ENCODE assay signal across 26 mouse cellular contexts in the genomic region with DNA sequence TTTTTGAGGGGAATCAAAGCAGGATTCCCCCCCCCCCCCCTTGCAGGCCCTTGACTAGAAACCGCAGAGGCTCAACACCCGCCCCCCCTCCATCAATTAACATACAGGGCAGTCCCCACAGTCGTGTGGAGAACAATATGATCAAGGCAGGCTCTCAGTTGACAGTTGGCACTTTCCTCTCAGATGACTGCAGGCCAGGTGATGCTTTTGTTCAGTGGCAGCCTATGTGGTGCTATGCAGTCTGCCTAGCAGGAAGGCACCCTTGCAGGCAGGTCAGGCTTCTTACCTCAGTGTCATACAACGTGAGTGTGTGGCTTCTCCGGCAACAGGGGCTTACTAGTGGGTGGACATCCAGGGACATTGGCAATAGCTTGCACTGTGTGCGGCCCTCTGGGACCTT. TPM values are rescaled to one million over a fixed set of nuclear protein-coding genes. Genes with fewer than 3 reads are reported as not detected.
A peak's percentile ranks its signal among the peaks of the same experiment; 100 is the strongest.
DNase-seq lines count a peak whose midpoint lies in the region; ATAC-seq and TF ChIP-seq lines count a peak whose summit lies in the region.
"Had no signal": no experiment of that assay in that cellular context is flagged by ENCODE, and none has a peak within 500 bp of the region (broad histone marks: within the 10 kb centered on the region; RNA-seq: fewer than 3 reads in every experiment).

No protein-coding gene starts in this region.

- H3K4me2 ChIP-seq in embryonic facial prominence, embryonic 14.5 days (ENCODE audit: low read depth, low read length) = no peak overlapping the region
- no peak overlapping the region for H3K4me2 ChIP-seq in hindbrain, embryonic 15.5 days
- H3K4me2 ChIP-seq in hindbrain, embryonic 13.5 days = no peak overlapping the region
- H3K4me2 ChIP-seq in midbrain, postnatal 0 days (ENCODE audit: low read depth, low read length, poor library complexity, severe bottlenecking) = no peak overlapping the region
- H3K4me2 ChIP-seq: forebrain, embryonic 15.5 days; heart, embryonic 13.5 days; hindbrain, embryonic 12.5 days had no signal

- peak; percentile 63; the same call in 1 of the 2 replicates for ATAC-seq in embryonic facial prominence, embryonic 14.5 days (ENCODE audit: low read depth)
- peak; percentile 42; the same call in 1 of the 2 replicates for ATAC-seq in hindbrain, embryonic 15.5 days (ENCODE audit: low FRiP score, low read depth)
- no peak; the same call in 1 of the 2 replicates for ATAC-seq in hindbrain, embryonic 13.5 days (ENCODE audit: low FRiP score)
- ATAC-seq in midbrain, postnatal 0 days (ENCODE audit: low FRiP score) = peak; percentile 47; the same call in 1 of the 2 replicates
- ATAC-seq: activated CD4-positive, CD25-positive, alpha-beta regulatory T cell, adult 4 months; forebrain, embryonic 15.5 days; intestine, embryonic 16.5 days; Patski had no signal

- H3K9me3 ChIP-seq in embryonic facial prominence, embryonic 14.5 days (ENCODE audit: control insufficient read depth, low read length) = no peaks in the 10 kb centered on the region
- H3K9me3 ChIP-seq in embryonic facial prominence, embryonic 10.5 days = no peaks in the 10 kb centered on the region
- H3K9me3 ChIP-seq in hindbrain, embryonic 15.5 days = no peaks in the 10 kb centered on the region
- no peaks in the 10 kb centered on the region for H3K9me3 ChIP-seq in hindbrain, embryonic 13.5 days
- H3K9me3 ChIP-seq in midbrain, postnatal 0 days (ENCODE audit: low read length) = no peaks in the 10 kb centered on the region
- H3K9me3 ChIP-seq: forebrain, embryonic 15.5 days; heart, embryonic 13.5 days; hindbrain, embryonic 12.5 days had no signal

- no peak overlapping the region for H3K27ac ChIP-seq in embryonic facial prominence, embryonic 14.5 days (replicated peaks; ENCODE audit: low read depth, low read length)
- H3K27ac ChIP-seq in embryonic facial prominence, embryonic 10.5 days (replicated peaks) = no peak overlapping the region
- H3K27ac ChIP-seq in hindbrain, embryonic 15.5 days (replicated peaks) = no peak overlapping the region
- no peak overlapping the region for H3K27ac ChIP-seq in hindbrain, embryonic 13.5 days
- peak overlapping the region; percentile 44; the same call in 1 of the 2 replicates for H3K27ac ChIP-seq in midbrain, postnatal 0 days (ENCODE audit: low read depth, low read length)
- H3K27ac ChIP-seq: forebrain, embryonic 15.5 days; heart, embryonic 13.5 days; hindbrain, embryonic 12.5 days had no signal

- H3K27me3 ChIP-seq in embryonic facial prominence, embryonic 14.5 days (replicated peaks; ENCODE audit: control insufficient read depth, insufficient read depth, low read length) = no peaks in the 10 kb centered on the region
- H3K27me3 ChIP-seq in embryonic facial prominence, embryonic 10.5 days (replicated peaks; ENCODE audit: low read depth, poor library complexity, severe bottlenecking) = no peaks in the 10 kb centered on the region
- H3K27me3 ChIP-seq in hindbrain, embryonic 15.5 days = no peaks in the 10 kb centered on the region
- H3K27me3 ChIP-seq in hindbrain, embryonic 13.5 days = no peaks in the 10 kb centered on the region
- no peaks in the 10 kb centered on the region for H3K27me3 ChIP-seq in midbrain, postnatal 0 days (ENCODE audit: insufficient read depth, low read length)
- H3K27me3 ChIP-seq: forebrain, embryonic 15.5 days; heart, embryonic 13.5 days; hindbrain, embryonic 12.5 days had no signal

- TF ChIP-seq CTCF in midbrain, postnatal 0 days (IDR thresholded peaks at IDR 0.05) = no peak

- H3K4me3 ChIP-seq in embryonic facial prominence, embryonic 14.5 days (ENCODE audit: low read depth, low read length) = no peak overlapping the region
- no peak overlapping the region for H3K4me3 ChIP-seq in embryonic facial prominence, embryonic 10.5 days
- no peak overlapping the region for H3K4me3 ChIP-seq in hindbrain, embryonic 15.5 days
- no peak overlapping the region for H3K4me3 ChIP-seq in hindbrain, embryonic 13.5 days
- no peak overlapping the region for H3K4me3 ChIP-seq in midbrain, postnatal 0 days (ENCODE audit: low read depth, low read length)
- H3K4me3 ChIP-seq: forebrain, embryonic 15.5 days; heart, embryonic 13.5 days; hindbrain, embryonic 12.5 days had no signal

- no peaks in the 10 kb centered on the region for H3K4me1 ChIP-seq in embryonic facial prominence, embryonic 14.5 days (ENCODE audit: control insufficient read depth, insufficient read depth, low read length)
- peaks cover 5% of the 10 kb centered on the region for H3K4me1 ChIP-seq in embryonic facial prominence, embryonic 10.5 days
- peaks cover 10% of the 10 kb centered on the region for H3K4me1 ChIP-seq in hindbrain, embryonic 15.5 days (replicated peaks)
- peaks cover 9% of the 10 kb centered on the region for H3K4me1 ChIP-seq in hindbrain, embryonic 13.5 days (replicated peaks)
- no peaks in the 10 kb centered on the region for H3K4me1 ChIP-seq in midbrain, postnatal 0 days (ENCODE audit: insufficient read depth, low read length)
- H3K4me1 ChIP-seq: heart, embryonic 13.5 days had no signal

- H3K36me3 ChIP-seq in embryonic facial prominence, embryonic 14.5 days (ENCODE audit: control insufficient read depth, insufficient read depth, low read length) = no peaks in the 10 kb centered on the region
- H3K36me3 ChIP-seq in embryonic facial prominence, embryonic 10.5 days (replicated peaks) = no peaks in the 10 kb centered on the region
- H3K36me3 ChIP-seq in hindbrain, embryonic 15.5 days = no peaks in the 10 kb centered on the region
- H3K36me3 ChIP-seq in hindbrain, embryonic 13.5 days = no peaks in the 10 kb centered on the region
- no peaks in the 10 kb centered on the region for H3K36me3 ChIP-seq in midbrain, postnatal 0 days (ENCODE audit: insufficient read depth, low read length)
- H3K36me3 ChIP-seq: forebrain, embryonic 15.5 days; heart, embryonic 13.5 days; hindbrain, embryonic 12.5 days had no signal

- WGBS in embryonic facial prominence, embryonic 14.5 days = 51% methylated on average over 6 of the region's 6 CpGs
- WGBS in embryonic facial prominence, embryonic 10.5 days = 52% methylated on average over 6 of the region's 6 CpGs
- 44% methylated on average over 6 of the region's 6 CpGs for WGBS in hindbrain, embryonic 15.5 days
- WGBS in hindbrain, embryonic 13.5 days = 49% methylated on average over 6 of the region's 6 CpGs
- 45% methylated on average over 6 of the region's 6 CpGs for WGBS in midbrain, postnatal 0 days

- no peak overlapping the region for H3K9ac ChIP-seq in embryonic facial prominence, embryonic 14.5 days (ENCODE audit: low read depth, low read length)
- H3K9ac ChIP-seq in hindbrain, embryonic 15.5 days = no peak overlapping the region
- no peak overlapping the region for H3K9ac ChIP-seq in hindbrain, embryonic 13.5 days
- H3K9ac ChIP-seq in midbrain, postnatal 0 days (replicated peaks; ENCODE audit: low read length, poor library complexity, severe bottlenecking) = no peak overlapping the region
- H3K9ac ChIP-seq: forebrain, embryonic 15.5 days; heart, embryonic 13.5 days; hindbrain, embryonic 12.5 days had no signal

- peak; percentile 12 for DNase-seq in embryonic facial prominence, embryonic 14.5 days (ENCODE audit: low spot score)
- DNase-seq in embryonic facial prominence, embryonic 10.5 days (ENCODE audit: low spot score) = no peak
- peak; percentile 9 for DNase-seq in Muller cell, postnatal 12 days (ENCODE audit: inconsistent ontology term)
- DNase-seq in midbrain, postnatal 0 days (ENCODE audit: low spot score) = no peak
- no peak for DNase-seq in cerebellum, postnatal 25 days
- DNase-seq: adrenal gland, postnatal 14 days; B cell, adult 2 months; cerebellum, adult 18-20 months; cerebellum, adult 9-11 months; gastrocnemius, postnatal 14 days; heart, postnatal 36 days had no signal

RNA-seq across cellular contexts. Expression of a gene that starts 17.4 kb away (rescaled TPM):
- polyA plus RNA-seq in embryonic facial prominence, embryonic 14.5 days (2014; fragmentation: Nextera tagmentation; extraction: Ambion mirVana) = not detected in 2 replicates
- not detected in 2 replicates for polyA plus RNA-seq in embryonic facial prominence, embryonic 10.5 days (2016; fragmentation: Nextera tagmentation; extraction: Ambion mirVana)
- polyA plus RNA-seq in hindbrain, embryonic 15.5 days (2015; fragmentation: Nextera tagmentation; extraction: Ambion mirVana) = not detected in 2 replicates
- not detected in 2 replicates for polyA plus RNA-seq in hindbrain, embryonic 13.5 days (2015; fragmentation: Nextera tagmentation; extraction: Ambion mirVana)
- total RNA-seq in midbrain, postnatal 0 days (2014; rRNA removed) = not detected in 2 replicates
- not detected in 2 replicates for polyA plus RNA-seq in midbrain, postnatal 0 days (2015; fragmentation: Nextera tagmentation; extraction: Ambion mirVana)
- total RNA-seq: adrenal gland, adult 18-20 months; adrenal gland, postnatal 14 days; gastrocnemius, adult 18-20 months; gastrocnemius, postnatal 14 days; heart, postnatal 36 days; MEL had no signal
- polyA plus RNA-seq: activated CD4-positive, CD25-positive, alpha-beta regulatory T cell, adult 4 months; embryonic facial prominence, embryonic 11.5 days; forebrain, embryonic 11.5 days; forebrain, embryonic 15.5 days; gonadal fat pad, adult 2 months; heart, embryonic 13.5 days; heart, postnatal 0 days; hindbrain, embryonic 12.5 days; intestine, embryonic 16.5 days; Patski had no signal

RNA-seq across cellular contexts. Expression of a gene that starts 25.1 kb away (rescaled TPM):
- 1.4 and 2.6 TPM in 2 replicates for polyA plus RNA-seq in embryonic facial prominence, embryonic 14.5 days (2014; fragmentation: Nextera tagmentation; extraction: Ambion mirVana)
- 0.38 and 0.57 TPM in 2 replicates for polyA plus RNA-seq in embryonic facial prominence, embryonic 10.5 days (2016; fragmentation: Nextera tagmentation; extraction: Ambion mirVana)
- 0.05 and 0.13 TPM in 2 replicates for polyA plus RNA-seq in hindbrain, embryonic 15.5 days (2015; fragmentation: Nextera tagmentation; extraction: Ambion mirVana)
- polyA plus RNA-seq in hindbrain, embryonic 13.5 days (2015; fragmentation: Nextera tagmentation; extraction: Ambion mirVana) = 0.16 and 0.21 TPM in 2 replicates
- 0.33 and 0.85 TPM in 2 replicates for total RNA-seq in midbrain, postnatal 0 days (2014; rRNA removed)
- polyA plus RNA-seq in midbrain, postnatal 0 days (2015; fragmentation: Nextera tagmentation; extraction: Ambion mirVana) = 0.13 and 0.16 TPM in 2 replicates
- total RNA-seq: MEL had no signal
- polyA plus RNA-seq: heart, postnatal 0 days had no signal

Comparison
In these comparisons a context has a peak if more than half of its experiments do, and no peak if none do; other contexts are left out.
1. DNase-seq: peak in embryonic facial prominence, embryonic 14.5 days (single experiment) and Muller cell, postnatal 12 days (single experiment); none in embryonic facial prominence, embryonic 10.5 days (single experiment), midbrain, postnatal 0 days (single experiment) and cerebellum, postnatal 25 days (0 of 2).